Mouse (Mus musculus): ENCODE results near the gene Olfr105-ps.

Gene Olfr105-ps

GRCm38 (mm10) chr17:37378733-37379132 is at the start of gene Olfr105-ps:
TSS of gene Olfr105-ps (plus strand) at chr17:37379033.
- DNase-seq (ENCODE audit: low read depth, low spot score), result no peak

- DNase-seq (ENCODE audit: low read depth, low spot score), result no peak
Measured at GRCm38 (mm10) chr17:37339598-37339997, 39.2 kb upstream of the Olfr105-ps start, which contains the start of gene Olfr103. TSS of gene Olfr103 (minus strand) at chr17:37339698.

- DNase-seq (ENCODE audit: low read depth, low spot score), result no peak
Measured at GRCm38 (mm10) chr17:37359282-37359681, 19.6 kb upstream of the Olfr105-ps start, which contains the start of gene Olfr104-ps. TSS of gene Olfr104-ps (plus strand) at chr17:37359582.

GRCm38 (mm10) chr17:37390093-37390492 is 11.3 kb downstream of the Olfr105-ps start, which contains the start of gene Olfr106-ps:
TSS of gene Olfr106-ps (plus strand) at chr17:37390393.
- DNase-seq (ENCODE audit: low read depth, low spot score), result no peak

- DNase-seq (ENCODE audit: low read depth, low spot score), result no peak
Measured at GRCm38 (mm10) chr17:37398926-37399325, 20.1 kb downstream of the Olfr105-ps start, which contains the start of gene Olfr107. TSS of gene Olfr107 (plus strand) at chr17:37399226.

GRCm38 (mm10) chr17:37413380-37413779 is 34.5 kb downstream of the Olfr105-ps start:
- DNase-seq (ENCODE audit: low read depth, low spot score), result no peak

Measured in brain, embryonic 18.5 days (tissue).